In genomic region chr14:86261640-86262230, GRCm38 (mm10) we compare ENCODE assay signal across 16 mouse cellular contexts.
A peak's percentile ranks its signal among the peaks of the same experiment; 100 is the strongest.
DNase-seq lines count a peak whose midpoint lies in the region; ATAC-seq lines count a peak whose summit lies in the region.
"Had no signal": no experiment of that assay in that cellular context is flagged by ENCODE, and none has a peak within 500 bp of the region (broad histone marks: within the 10 kb centered on the region; RNA-seq: fewer than 3 reads in every experiment).

No protein-coding gene starts in this region.

- H3K4me3 ChIP-seq in neural tube, embryonic 13.5 days: no peak overlapping the region

- no peaks in the 10 kb centered on the region for H3K36me3 ChIP-seq in neural tube, embryonic 13.5 days
- H3K36me3 ChIP-seq: G1E had no signal

- H3K4me2 ChIP-seq in neural tube, embryonic 13.5 days: peak overlapping the region; percentile 13

- DNase-seq in frontal cortex, postnatal 14 days (ENCODE audit: low spot score in 2 of 2): no peak
- DNase-seq in neural tube, embryonic 10.5 days (ENCODE audit: extremely low spot score, low spot score): no peak
- peak; percentile 33 for DNase-seq in layer of hippocampus, adult 9-11 months
- DNase-seq in retina, postnatal 1 day: no peak
- DNase-seq in cerebellum, adult 9-10 months: no peak
- DNase-seq in Muller cell, postnatal 12 days (ENCODE audit: inconsistent ontology term): no peak
- DNase-seq: B cell, adult 2 months; cerebellum, postnatal 36 days; gastrocnemius, postnatal 36 days; kidney, adult 11 months; thymus, postnatal 14 days had no signal

- H3K9ac ChIP-seq in neural tube, embryonic 13.5 days: no peak overlapping the region

- peak; percentile 44; the same call in 1 of the 2 replicates for ATAC-seq in frontal cortex, adult (ENCODE audit: low TSS enrichment)
- ATAC-seq in neural tube, embryonic 13.5 days (ENCODE audit: low read depth): peak; percentile 59; the same call in 1 of the 2 replicates
- ATAC-seq: activated CD4-positive, CD25-positive, alpha-beta regulatory T cell, adult 4 months had no signal

- no peaks in the 10 kb centered on the region for H3K27me3 ChIP-seq in neural tube, embryonic 13.5 days

- 0 out of 2 replicates have a peak overlapping the region, but pooled peaks have one; percentile 10 for H3K27ac ChIP-seq in neural tube, embryonic 13.5 days (replicated peaks)
- H3K27ac ChIP-seq: macrophage had no signal

- WGBS in neural tube, embryonic 13.5 days: 45% methylated on average over 8 of the region's 8 CpGs

- H3K4me1 ChIP-seq in neural tube, embryonic 13.5 days (replicated peaks): peaks cover 10% of the 10 kb centered on the region

- H3K9me3 ChIP-seq in neural tube, embryonic 13.5 days: no peaks in the 10 kb centered on the region
